Mouse (Mus musculus) mature B cell (primary cell): ENCODE measurements around the gene Mettl3.

ENCODE experiments used
- in situ Hi-C: fragments of 300-500 bp; cut with MboI; formaldehyde crosslinking; loops from 2 replicates; pipeline ENCODE4 v1.14.3; 2019

Gene Mettl3

DNA sequence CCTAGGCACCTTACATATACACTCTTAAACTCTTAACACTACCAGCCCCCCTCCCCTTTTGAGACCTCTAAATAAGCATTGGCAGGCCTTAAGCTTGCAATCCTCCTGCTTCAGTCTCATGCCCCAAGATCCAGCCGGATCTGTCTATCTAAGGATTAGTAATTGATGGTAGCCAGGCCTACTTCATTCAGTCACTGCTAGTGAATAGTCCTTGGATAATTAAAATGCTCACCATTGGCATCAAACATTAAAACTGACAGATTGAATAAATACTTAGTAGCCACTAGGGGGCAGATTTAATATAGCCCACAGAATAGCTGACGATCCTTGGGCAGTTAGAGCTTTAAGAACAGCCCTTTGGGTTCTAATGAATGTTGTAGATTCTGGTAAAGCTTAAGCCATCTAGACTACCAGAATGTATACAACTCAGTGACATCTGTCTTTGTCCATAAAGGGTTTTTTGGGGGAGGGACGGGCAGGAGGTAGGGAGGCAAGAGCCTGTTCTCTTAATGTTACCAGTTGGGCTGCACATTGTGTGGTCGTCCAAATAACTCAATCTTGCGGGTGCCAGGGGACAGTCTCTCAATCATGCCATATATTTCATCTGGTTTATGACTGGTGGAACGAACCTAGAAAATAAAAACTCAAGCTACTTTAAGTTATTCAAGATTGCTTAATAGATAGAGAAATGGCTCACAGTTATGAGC, 9.2 kb downstream of the Mettl3 start:
- in situ Hi-C loops, result no loop called here

- in situ Hi-C loops, result no loop called here
These were observed 20.7 kb downstream of the Mettl3 start for GRCm38 (mm10) chr14:52284191-52284590.

GRCm38 (mm10) chr14:52283629-52284028, 21.3 kb downstream of the Mettl3 start:
- in situ Hi-C loops, result no loop called here

- in situ Hi-C loops, result no loop called here
These were observed 25.2 kb downstream of the Mettl3 start for GRCm38 (mm10) chr14:52279747-52280120.

DNA sequence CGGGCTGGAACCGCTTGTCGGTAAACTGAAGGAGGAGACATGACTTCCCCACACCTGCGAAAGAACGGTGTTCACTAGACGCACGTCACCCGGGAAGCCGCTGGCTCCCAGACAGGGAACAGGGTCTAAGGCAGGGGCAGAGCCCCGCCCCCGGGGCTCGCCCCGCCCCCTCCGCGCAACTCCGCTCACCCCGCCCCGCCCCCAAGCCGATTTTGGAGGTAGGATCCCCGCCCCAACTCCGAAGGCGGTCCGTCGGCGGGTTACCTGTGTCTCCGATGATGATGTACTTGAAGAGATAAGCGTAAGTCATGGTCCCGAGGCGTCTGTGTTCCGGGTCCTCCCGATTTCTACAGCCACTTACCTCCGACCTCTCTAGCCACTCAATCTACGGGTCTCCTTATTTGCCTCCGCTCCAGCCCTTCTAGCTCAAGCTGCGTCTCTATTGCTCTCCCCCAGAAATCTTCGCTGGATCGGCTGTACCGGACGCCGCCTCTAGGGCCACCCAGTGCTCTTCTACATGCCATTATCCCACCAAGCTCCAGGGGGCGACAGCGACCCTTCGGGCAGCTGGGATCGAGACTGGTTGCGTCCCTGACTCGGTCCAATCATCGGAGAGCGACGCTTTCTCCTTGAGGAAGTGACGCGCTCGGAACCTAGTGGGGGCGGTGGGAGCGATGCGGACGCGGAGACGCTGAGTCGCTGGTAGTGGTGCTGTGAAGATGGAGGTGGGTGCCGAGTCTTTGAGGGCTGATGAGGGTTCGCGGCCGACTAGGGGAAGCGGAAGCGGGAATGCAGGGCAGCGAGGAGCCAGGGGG, 25.8 kb downstream of the Mettl3 start, which contains the start of the genes Tox4 and Rab2b:
Tox4 (plus strand) TSS at position 215 of the 815 bp plus-strand sequence.
Rab2b (minus strand) TSS at position 614 of the 815 bp plus-strand sequence.
- in situ Hi-C loops, result no loop called here

DNA sequence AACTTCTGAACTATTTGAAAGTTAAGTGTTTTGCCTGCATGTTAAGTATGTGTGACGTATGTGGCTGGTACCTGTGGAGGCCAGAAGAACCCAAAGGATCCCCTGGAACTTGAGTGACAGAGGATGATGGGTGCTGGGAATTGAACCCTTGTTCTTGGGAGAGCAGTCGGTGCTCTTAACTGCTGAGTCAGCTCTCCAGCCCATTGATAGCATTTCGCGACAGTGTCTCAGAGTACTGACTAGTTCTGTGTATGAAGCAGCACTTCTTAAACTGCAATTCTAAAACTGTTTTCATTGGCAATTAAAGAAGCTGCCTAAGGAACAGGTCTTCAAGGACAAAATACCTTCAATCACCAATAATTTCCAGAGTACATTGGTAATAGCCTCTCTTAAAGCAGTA, 27.7 kb downstream of the Mettl3 start:
- in situ Hi-C loops, result no loop called here

DNA sequence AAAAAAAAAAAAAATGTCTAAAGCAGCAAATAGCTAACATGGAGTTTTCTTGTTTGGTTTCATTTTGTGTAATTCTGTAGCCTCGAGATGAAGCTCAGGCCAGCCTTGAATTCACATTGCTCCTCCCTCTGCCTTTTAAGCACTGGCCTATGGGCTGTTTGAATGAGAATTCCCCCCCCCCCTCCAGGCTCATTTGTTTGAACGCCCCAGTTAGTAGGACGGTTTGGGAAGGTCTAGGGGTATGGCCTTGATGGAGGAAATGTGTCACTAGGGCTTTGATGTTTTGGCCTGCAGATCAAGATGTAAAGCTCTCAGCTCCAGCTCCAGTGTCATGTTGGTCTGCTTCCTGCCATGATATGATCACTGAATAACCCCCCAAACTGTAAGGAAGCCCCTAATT, 32.1 kb downstream of the Mettl3 start:
- in situ Hi-C loops, result no loop called here

- in situ Hi-C loops, result no loop called here
These were observed 47.3 kb downstream of the Mettl3 start, which contains the start of gene Chd8 for GRCm38 (mm10) chr14:52257484-52258213. Chd8 (minus strand) TSS chr14:52257780.

GRCm38 (mm10) chr14:52256311-52257175, 48.4 kb downstream of the Mettl3 start:
- in situ Hi-C loops, result no loop called here

- in situ Hi-C loops, result no loop called here
These were observed 58.8 kb downstream of the Mettl3 start for GRCm38 (mm10) chr14:52246129-52246528.
